Mouse (Mus musculus) liver, embryonic 14.5 days (tissue): ENCODE data around the gene Tnip1. TPM values are rescaled to one million over a fixed set of nuclear protein-coding genes. Genes with fewer than 3 reads are reported as not detected.
"Not testable (repeated sequence)": the region's sequence is repeated elsewhere in the genome, so short reads cannot be mapped to it uniquely, and the experiment has no call there.

ENCODE experiments used
- ATAC-seq: fragments of 200-750 bp; cut with Nextera tagmentation; 2 replicates; pipeline ENCODE4 v1.8.0; 2017; ENCODE audit warnings: moderate number of reproducible peaks, mild to moderate bottlenecking, moderate library complexity; ENCODE audit not compliant: insufficient read depth
- DNase-seq, 3 experiments: peaks; one replicate each; pipeline ENCODE4 v3.0.0-alpha.2; 2012 to 2013; ENCODE audit warnings: low read depth in 3 of 3, low spot score in 3 of 3
- H3K27ac ChIP-seq: fragments of 300-500 bp; sonication (generic); 2 replicates; pipeline ENCODE4 v1.5.1; 2014; ENCODE audit warnings: moderate library complexity, mild to moderate bottlenecking, control low read depth, inconsistent platforms
- H3K27me3 ChIP-seq: fragments of 300-500 bp; sonication (generic); 2 replicates; pipeline ENCODE4 v1.6.1; 2014; ENCODE audit warnings: mild to moderate bottlenecking, low read length, moderate library complexity; ENCODE audit not compliant: control insufficient read depth, insufficient read depth
- H3K36me3 ChIP-seq: fragments of 300-500 bp; sonication (generic); replicated peaks from 2 replicates; pipeline ENCODE4 v1.6.1; 2014; ENCODE audit warnings: low read depth; ENCODE audit not compliant: control insufficient read depth, insufficient read depth
- H3K4me1 ChIP-seq, 2 experiments: fragments of 200-500 bp in 1 of 2; fragments of 300-500 bp in 1 of 2; sonication (generic) in 1 of 2; replicated peaks; 2 replicates each; pipeline ENCODE4 v1.6.1; 2012 to 2014; ENCODE audit warnings: antibody characterized with exemption in 1 of 2, inconsistent platforms in 1 of 2, low read length in 1 of 2; ENCODE audit not compliant: control insufficient read depth in 2 of 2, insufficient read depth in 2 of 2
- H3K4me2 ChIP-seq: fragments of 300-500 bp; sonication (generic); 2 replicates; pipeline ENCODE4 v1.6.1; 2014; ENCODE audit warnings: low read depth, mild to moderate bottlenecking, control low read depth, moderate library complexity
- H3K4me3 ChIP-seq, 2 experiments: fragments of 200-500 bp in 1 of 2; fragments of 300-500 bp in 1 of 2; sonication (generic) in 1 of 2; 2 replicates each; pipeline ENCODE4 v1.5.1; 2012 to 2014; ENCODE audit warnings: low read depth in 2 of 2, low read length in 2 of 2, mild to moderate bottlenecking in 2 of 2, control low read depth in 1 of 2, inconsistent platforms in 1 of 2, moderate library complexity in 1 of 2; ENCODE audit not compliant: insufficient read depth in 1 of 2
- H3K9ac ChIP-seq: fragments of 300-500 bp; sonication (generic); replicated peaks from 2 replicates; pipeline ENCODE4 v1.6.1; 2014; ENCODE audit warnings: mild to moderate bottlenecking, control low read depth, moderate library complexity
- H3K9me3 ChIP-seq: fragments of 300-500 bp; sonication (generic); 2 replicates; pipeline ENCODE4 v1.6.1; 2016; ENCODE audit warnings: low read length, mixed read lengths; ENCODE audit not compliant: control insufficient read depth
- CTCF ChIP-seq: IDR thresholded peaks from 2 replicates; pipeline ENCODE4 v1.5.1; 2016; ENCODE audit warnings: antibody characterized with exemption, low read depth, control low read depth
- EP300 ChIP-seq: IDR thresholded peaks from 2 replicates; pipeline ENCODE4 v1.6.1; 2016; ENCODE audit warnings: antibody characterized with exemption, low read depth
- WGBS: fragments of 180-500 bp; shearing (Covaris S2); extraction: QIAGEN DNeasy Blood & Tissue Kit; methylation state at CpG from one replicate; pipeline ENCODE4 v1.1.7; 2014; ENCODE audit not compliant: insufficient replicate concordance; 5-methylcytosine and 5-hydroxymethylcytosine counted together
- polyA plus RNA-seq, 2 experiments: library from polyadenylated mRNA; depleted of rRNA in 1 of 2; stranded (reverse) in 1 of 2; unstranded in 1 of 2; fragments of >200 nt; fragmentation: Nextera tagmentation in 1 of 2; extraction: Ambion mirVana in 1 of 2; gene quantifications; 2 replicates each; pipeline versions ENCODE4 v1.2.1 to v1.2.3; 2012 to 2014

Tnip1 gene
- polyA plus RNA-seq, 2 experiments, result 3.6 to 5.2 TPM

DNA sequence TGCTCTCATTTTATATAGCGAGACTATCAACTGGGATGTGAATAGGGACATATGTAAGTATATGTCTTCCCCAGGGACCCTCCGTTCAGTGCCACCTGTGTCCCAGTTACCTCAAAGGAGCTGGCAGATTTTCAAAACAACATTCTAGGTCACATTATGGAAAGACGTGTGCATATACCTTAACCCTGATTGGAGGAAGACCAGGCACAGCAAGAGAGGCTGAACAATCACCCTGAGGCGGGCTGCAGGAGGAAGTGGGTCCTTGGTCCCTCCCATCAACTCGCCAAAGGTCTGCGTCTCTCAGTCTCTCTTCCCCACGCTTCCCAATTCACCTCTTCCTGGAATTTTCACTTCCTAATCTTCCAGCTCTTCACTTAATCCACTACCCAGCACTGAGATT is 5.8 kb downstream of the Tnip1 start:
- no peak overlapping the region for H3K9ac ChIP-seq
- no peaks in the 10 kb centered on the region for H3K9me3 ChIP-seq
- no peak overlapping the region for H3K4me3 ChIP-seq
- no peaks in the 10 kb centered on the region for H3K36me3 ChIP-seq
- peaks cover 6 to 16% of the 10 kb centered on the region in 2 experiments for H3K4me1 ChIP-seq
- H3K27ac ChIP-seq, result no peak overlapping the region
- DNase-seq, result no peak
- H3K4me2 ChIP-seq, result no peak overlapping the region
- no peak for TF ChIP-seq EP300
- no peak for TF ChIP-seq CTCF
- no peaks in the 10 kb centered on the region for H3K27me3 ChIP-seq
- ATAC-seq, result no peak
- 33% methylated on average over 7 of the region's 7 CpGs for WGBS

DNA sequence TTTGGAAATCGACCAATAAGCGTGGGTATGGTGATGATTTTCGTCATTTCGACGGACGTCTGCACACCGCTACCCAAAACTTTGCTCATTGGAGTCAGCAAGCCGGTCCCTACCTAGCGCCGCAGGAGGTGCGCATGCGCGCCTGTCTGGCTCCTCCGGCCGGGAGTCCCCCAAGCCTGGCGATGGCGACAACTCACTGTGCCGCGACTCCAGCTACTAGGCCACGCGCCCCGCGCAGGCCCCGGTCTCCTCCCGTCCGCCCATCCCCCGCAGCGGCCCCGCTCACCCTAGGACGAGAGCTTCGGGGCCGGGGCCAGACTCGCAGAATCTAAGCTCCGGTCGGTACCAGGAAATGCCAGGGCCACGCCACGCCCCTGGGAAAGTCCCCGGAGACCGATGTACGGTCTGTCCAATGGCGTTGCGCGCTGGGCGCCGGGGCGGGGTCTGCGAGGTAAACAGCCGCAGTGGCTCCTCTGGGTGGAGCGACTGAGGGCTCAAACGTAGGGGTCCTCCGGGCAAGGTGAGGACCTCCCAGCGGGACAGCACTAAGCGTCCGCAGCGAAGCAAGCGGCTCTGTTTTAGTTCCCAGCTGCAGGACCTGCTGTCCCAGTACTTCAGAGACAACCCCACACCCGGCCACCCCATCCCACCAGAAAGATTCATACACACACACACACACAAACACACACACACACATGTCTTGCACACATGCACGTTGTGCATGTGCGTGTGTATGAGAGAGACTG is 6.8 kb downstream of the Tnip1 start:
- Histone ChIP-seq H3K27ac (peak overlapping the region; percentile 70), H3K9me3 (no peaks in the 10 kb centered on the region), H3K4me3 (peak overlapping the region; percentile 79 to 85), H3K9ac (peak overlapping the region; percentile 81), H3K36me3 (no peaks in the 10 kb centered on the region), H3K4me2 (peak overlapping the region; percentile 74), H3K4me1 (peaks cover 6 to 16% of the 10 kb centered on the region in 2 experiments), H3K27me3 (no peaks in the 10 kb centered on the region)
- TF ChIP-seq EP300 (no peak), CTCF (no peak)
- under 1% methylated on average over 59 of the region's 59 CpGs for WGBS
- ATAC-seq, result peak; percentile 98
- peak; percentile 89 to 94 (median 92) for DNase-seq

DNA sequence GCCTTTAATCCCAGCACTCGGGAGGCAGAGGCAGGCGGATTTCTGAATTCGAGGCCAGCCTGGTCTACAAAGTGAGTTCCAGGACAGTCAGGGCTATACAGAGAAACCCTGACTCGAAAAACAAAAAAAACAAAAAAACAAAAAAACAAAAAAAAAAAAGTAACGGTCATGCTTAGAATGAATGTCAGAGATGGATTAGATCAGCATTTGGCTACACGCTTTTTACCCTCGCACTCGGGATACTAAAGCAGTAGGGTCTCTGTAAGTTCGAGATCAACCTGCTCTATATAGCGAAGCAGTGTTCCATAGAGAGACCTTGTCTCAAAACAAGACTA is 7.3 kb downstream of the Tnip1 start:
- Histone ChIP-seq H3K4me3 (peak overlapping the region; percentile 79 to 85), H3K9ac (peak overlapping the region; percentile 81), H3K4me1 (peaks cover 6 to 16% of the 10 kb centered on the region in 2 experiments), H3K27ac (peak overlapping the region; percentile 70), H3K4me2 (peak overlapping the region; percentile 74)
- H3K36me3 ChIP-seq, ATAC-seq, DNase-seq, H3K27me3 ChIP-seq, H3K9me3 ChIP-seq: not testable (repeated sequence)
- WGBS, result 27% methylated on average over 10 of the region's 10 CpGs

DNA sequence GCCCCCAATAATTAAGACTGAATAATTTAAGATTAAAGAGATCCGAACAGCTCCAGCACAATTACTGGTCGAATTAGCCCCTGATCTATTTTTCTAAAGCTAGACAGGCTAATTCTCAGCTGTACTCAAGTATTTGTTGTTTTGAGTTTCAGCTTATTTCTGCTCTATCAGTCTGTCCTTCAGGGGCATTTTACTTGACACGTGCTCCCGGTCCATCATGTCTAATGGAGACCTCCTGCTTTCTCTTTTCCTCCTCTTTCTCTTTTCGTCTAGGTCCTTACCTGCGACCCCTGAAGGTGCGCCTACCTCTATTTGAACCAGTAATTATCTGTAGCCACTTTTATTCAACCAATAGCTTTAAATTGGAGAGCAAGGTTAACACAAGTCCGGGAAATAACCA is 8.0 kb downstream of the Tnip1 start:
- Histone ChIP-seq H3K4me2 (peak overlapping the region; percentile 74; the same call in 1 of the 2 replicates), H3K4me3 (peak overlapping the region in 1 of 2 experiments; percentile 85; a peak in 1 of 4 replicates)
- 76% methylated on average over 8 of the region's 8 CpGs for WGBS

DNA sequence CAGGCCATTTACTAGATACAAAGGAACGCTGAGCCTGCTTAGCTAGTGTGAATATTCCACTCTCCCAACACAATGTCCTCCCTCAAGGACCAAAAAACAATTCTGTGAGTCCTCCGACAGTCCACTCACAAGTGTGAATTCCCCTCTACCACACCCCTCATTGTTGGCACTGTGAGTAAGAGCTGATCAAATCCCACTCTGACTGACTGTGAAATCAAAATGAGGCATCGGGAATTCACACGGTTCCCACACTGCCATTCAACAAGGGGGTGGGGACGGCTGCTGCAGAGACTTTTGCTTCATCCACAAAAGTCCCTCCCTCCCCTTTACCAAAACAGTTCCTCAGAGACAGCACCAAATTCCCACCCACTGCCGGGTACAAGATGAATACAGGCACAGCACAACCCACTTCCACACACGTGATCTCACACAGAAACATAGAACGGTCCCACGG is 8.7 kb downstream of the Tnip1 start:
- peaks cover 6 to 16% of the 10 kb centered on the region in 2 experiments for H3K4me1 ChIP-seq
- TF ChIP-seq EP300, result no peak
- no peak for TF ChIP-seq CTCF
- H3K4me3 ChIP-seq, result no peak overlapping the region
- no peaks in the 10 kb centered on the region for H3K9me3 ChIP-seq
- H3K27me3 ChIP-seq, result no peaks in the 10 kb centered on the region
- no peak overlapping the region for H3K4me2 ChIP-seq
- no peak overlapping the region for H3K27ac ChIP-seq
- H3K9ac ChIP-seq, result no peak overlapping the region
- ATAC-seq, result no peak
- H3K36me3 ChIP-seq, result no peaks in the 10 kb centered on the region
- WGBS, result 63% methylated on average over 9 of the region's 9 CpGs
- DNase-seq, result no peak

More for the DNA sequence above, 8.0 kb downstream of the Tnip1 start:
- Histone ChIP-seq H3K36me3 (no peaks in the 10 kb centered on the region), H3K9ac (no peak overlapping the region), H3K27ac (no peak overlapping the region), H3K27me3 (no peaks in the 10 kb centered on the region), H3K9me3 (no peaks in the 10 kb centered on the region), H3K4me1 (peaks cover 6 to 16% of the 10 kb centered on the region in 2 experiments)
- no peak for ATAC-seq
- DNase-seq, result no peak
- TF ChIP-seq CTCF (no peak), EP300 (no peak)
